Mouse (Mus musculus) liver, embryonic 14.5 days (tissue): ENCODE measurements at regions not wholly inside any gene's neighbourhood (a gene's known extent, or its start where the extent isn't known, plus 50 kb on each side); places are given as distances from the start of the nearest gene placed in this dataset.
"Not testable (repeated sequence)": the region's sequence is repeated elsewhere in the genome, so short reads cannot be mapped to it uniquely, and the experiment has no call there.

Experiments used
- ATAC-seq: fragments of 200-750 bp; cut with Nextera tagmentation; 2 replicates; pipeline ENCODE4 v1.8.0; 2017; ENCODE audit warnings: moderate number of reproducible peaks, mild to moderate bottlenecking, moderate library complexity; ENCODE audit not compliant: insufficient read depth
- DNase-seq, 3 experiments: peaks; one replicate each; pipeline ENCODE4 v3.0.0-alpha.2; 2012 to 2013; ENCODE audit warnings: low read depth in 3 of 3, low spot score in 3 of 3
- H3K27ac ChIP-seq: fragments of 300-500 bp; sonication (generic); 2 replicates; pipeline ENCODE4 v1.5.1; 2014; ENCODE audit warnings: moderate library complexity, mild to moderate bottlenecking, control low read depth, inconsistent platforms
- H3K27me3 ChIP-seq: fragments of 300-500 bp; sonication (generic); 2 replicates; pipeline ENCODE4 v1.6.1; 2014; ENCODE audit warnings: mild to moderate bottlenecking, low read length, moderate library complexity; ENCODE audit not compliant: control insufficient read depth, insufficient read depth
- H3K36me3 ChIP-seq: fragments of 300-500 bp; sonication (generic); replicated peaks from 2 replicates; pipeline ENCODE4 v1.6.1; 2014; ENCODE audit warnings: low read depth; ENCODE audit not compliant: control insufficient read depth, insufficient read depth
- H3K4me1 ChIP-seq, 2 experiments: fragments of 200-500 bp in 1 of 2; fragments of 300-500 bp in 1 of 2; sonication (generic) in 1 of 2; replicated peaks; 2 replicates each; pipeline ENCODE4 v1.6.1; 2012 to 2014; ENCODE audit warnings: antibody characterized with exemption in 1 of 2, inconsistent platforms in 1 of 2, low read length in 1 of 2; ENCODE audit not compliant: control insufficient read depth in 2 of 2, insufficient read depth in 2 of 2
- H3K4me2 ChIP-seq: fragments of 300-500 bp; sonication (generic); 2 replicates; pipeline ENCODE4 v1.6.1; 2014; ENCODE audit warnings: low read depth, mild to moderate bottlenecking, control low read depth, moderate library complexity
- H3K4me3 ChIP-seq, 2 experiments: fragments of 200-500 bp in 1 of 2; fragments of 300-500 bp in 1 of 2; sonication (generic) in 1 of 2; 2 replicates each; pipeline ENCODE4 v1.5.1; 2012 to 2014; ENCODE audit warnings: low read depth in 2 of 2, low read length in 2 of 2, mild to moderate bottlenecking in 2 of 2, control low read depth in 1 of 2, inconsistent platforms in 1 of 2, moderate library complexity in 1 of 2; ENCODE audit not compliant: insufficient read depth in 1 of 2
- H3K9ac ChIP-seq: fragments of 300-500 bp; sonication (generic); replicated peaks from 2 replicates; pipeline ENCODE4 v1.6.1; 2014; ENCODE audit warnings: mild to moderate bottlenecking, control low read depth, moderate library complexity
- H3K9me3 ChIP-seq: fragments of 300-500 bp; sonication (generic); 2 replicates; pipeline ENCODE4 v1.6.1; 2016; ENCODE audit warnings: low read length, mixed read lengths; ENCODE audit not compliant: control insufficient read depth
- CTCF ChIP-seq: IDR thresholded peaks from 2 replicates; pipeline ENCODE4 v1.5.1; 2016; ENCODE audit warnings: antibody characterized with exemption, low read depth, control low read depth
- EP300 ChIP-seq: IDR thresholded peaks from 2 replicates; pipeline ENCODE4 v1.6.1; 2016; ENCODE audit warnings: antibody characterized with exemption, low read depth
- WGBS: fragments of 180-500 bp; shearing (Covaris S2); extraction: QIAGEN DNeasy Blood & Tissue Kit; methylation state at CpG from one replicate; pipeline ENCODE4 v1.1.7; 2014; ENCODE audit not compliant: insufficient replicate concordance; 5-methylcytosine and 5-hydroxymethylcytosine counted together

DNA sequence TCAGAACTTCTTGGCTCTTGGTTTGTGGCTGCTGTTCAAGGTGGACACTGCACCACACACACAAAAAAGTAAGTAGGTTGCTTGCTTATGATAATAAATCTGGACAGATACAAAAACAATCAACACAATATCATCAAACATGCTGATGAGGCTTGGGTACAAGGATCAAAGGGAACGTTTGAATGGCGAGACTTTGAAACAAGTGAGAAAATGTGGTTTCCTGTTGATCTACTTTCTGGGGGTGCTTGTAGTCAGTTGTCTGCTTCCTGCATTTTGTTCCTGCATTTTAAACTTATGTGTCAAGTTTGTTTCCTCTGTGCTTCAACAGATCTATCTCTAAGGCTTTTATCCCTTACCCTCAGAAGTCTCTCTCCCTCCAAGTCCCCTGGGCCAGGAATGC, 128.7 kb upstream of the Dmrta1 start:
- Histone ChIP-seq H3K27me3 (no peaks in the 10 kb centered on the region), H3K4me2 (no peak overlapping the region), H3K36me3 (no peaks in the 10 kb centered on the region), H3K27ac (no peak overlapping the region), H3K9me3 (no peaks in the 10 kb centered on the region), H3K4me1 (no peaks in the 10 kb centered on the region), H3K9ac (no peak overlapping the region), H3K4me3 (no peak overlapping the region)
- 25% methylated on average over 2 of the region's 2 CpGs for WGBS
- DNase-seq (no peak), ATAC-seq (no peak)
- no peak for TF ChIP-seq EP300

DNA sequence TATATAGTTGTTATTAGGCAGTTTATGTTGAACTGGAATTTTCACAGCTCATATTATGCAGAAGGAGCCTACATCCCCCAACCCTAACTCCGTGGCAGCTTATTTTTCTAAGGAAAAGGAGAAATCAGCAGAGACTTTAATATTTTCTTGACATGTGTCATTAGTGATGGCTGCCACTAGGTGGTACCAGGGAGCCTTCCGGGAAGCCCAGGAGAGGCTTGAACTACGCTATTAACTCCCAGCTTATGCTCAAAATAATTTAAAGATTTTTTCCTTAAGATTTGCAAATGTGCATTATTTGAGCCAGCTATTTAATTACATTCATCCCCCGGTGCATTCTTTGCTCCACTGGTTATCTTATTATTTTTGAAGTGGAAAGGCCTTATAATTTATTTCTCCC, 146.8 kb upstream of the Dmrta1 start:
- no peak overlapping the region for H3K4me2 ChIP-seq
- no peak for ATAC-seq
- H3K27me3 ChIP-seq, result no peaks in the 10 kb centered on the region
- H3K27ac ChIP-seq, result no peak overlapping the region
- no peak for DNase-seq
- whole genome bisulfite sequencing, result 9% methylated on average over 4 of the region's 4 CpGs
- no peak overlapping the region for H3K9ac ChIP-seq
- no peaks in the 10 kb centered on the region for H3K9me3 ChIP-seq
- no peak overlapping the region for H3K4me3 ChIP-seq
- TF ChIP-seq EP300 (no peak), CTCF (peak; percentile 61)
- no peaks in the 10 kb centered on the region for H3K4me1 ChIP-seq
- no peaks in the 10 kb centered on the region for H3K36me3 ChIP-seq

- TF ChIP-seq EP300 (no peak), CTCF (no peak)
- Histone ChIP-seq H3K27me3 (no peaks in the 10 kb centered on the region; the same call in 1 of the 2 replicates), H3K9me3 (no peaks in the 10 kb centered on the region), H3K36me3 (no peaks in the 10 kb centered on the region), H3K27ac (no peak overlapping the region), H3K9ac (no peak overlapping the region), H3K4me3 (no peak overlapping the region), H3K4me2 (no peak overlapping the region), H3K4me1 (no peaks in the 10 kb centered on the region)
- DNase-seq (no peak), ATAC-seq (no peak)
- WGBS, result 60% methylated on average over 5 of the region's 5 CpGs
These were observed 149.0 kb upstream of the Dmrta1 start for GRCm38 (mm10) chr4:89530050-89530911.

DNA sequence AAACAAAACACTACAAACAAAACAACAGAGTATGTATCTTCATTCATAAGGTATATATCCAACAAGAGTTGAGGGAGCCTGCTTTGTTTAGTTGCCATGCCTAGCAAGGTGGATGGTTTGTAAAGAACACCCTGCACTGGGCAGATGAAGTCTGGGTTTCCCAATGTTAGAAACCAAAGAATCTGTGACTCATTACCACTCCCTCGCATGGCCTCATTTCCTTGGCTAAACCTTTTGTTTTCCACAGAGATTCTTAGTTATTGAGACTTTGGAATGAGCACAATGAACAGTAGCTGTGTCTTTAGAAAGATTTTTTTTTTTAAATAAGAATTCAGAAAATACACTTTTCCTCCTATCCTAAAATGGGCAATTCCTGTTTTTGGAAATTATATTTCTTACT, 151.3 kb upstream of the Dmrta1 start:
- no peak for DNase-seq
- Histone ChIP-seq H3K4me2 (no peak overlapping the region), H3K27me3 (peaks cover 3% of the 10 kb centered on the region), H3K9ac (no peak overlapping the region), H3K9me3 (no peaks in the 10 kb centered on the region), H3K4me1 (peaks cover 2 to 9% of the 10 kb centered on the region in 2 experiments; a peak in 3 of 4 replicates), H3K36me3 (no peaks in the 10 kb centered on the region), H3K4me3 (no peak overlapping the region), H3K27ac (no peak overlapping the region)
- 46% methylated on average over 1 of the region's 1 CpGs for WGBS
- no peak for ATAC-seq
- TF ChIP-seq EP300, result no peak
- no peak for TF ChIP-seq CTCF

DNA sequence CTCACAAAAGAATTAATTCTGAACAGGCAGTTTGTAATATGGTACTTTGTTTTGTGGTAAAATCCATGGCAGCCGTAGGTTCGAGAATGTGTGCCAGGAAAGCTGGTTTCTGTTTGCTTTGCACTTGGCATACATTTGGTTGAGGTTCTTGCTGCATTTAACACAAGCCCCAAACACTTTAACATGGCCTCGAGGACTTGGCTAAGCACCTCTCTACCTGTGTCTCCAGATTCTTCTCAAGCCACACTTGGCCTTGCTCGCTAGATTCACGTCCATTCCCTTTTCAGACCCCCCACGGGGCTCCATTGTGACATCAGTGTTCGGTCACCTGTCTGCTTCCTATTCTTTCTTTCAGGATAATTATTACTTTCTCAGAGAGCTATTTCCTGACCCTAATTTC, 151.9 kb upstream of the Dmrta1 start:
- Histone ChIP-seq H3K36me3 (no peaks in the 10 kb centered on the region), H3K9me3 (no peaks in the 10 kb centered on the region), H3K4me3 (no peak overlapping the region), H3K4me1 (peaks cover 2 to 9% of the 10 kb centered on the region in 2 experiments; a peak in 3 of 4 replicates), H3K9ac (no peak overlapping the region), H3K27ac (no peak overlapping the region), H3K27me3 (peaks cover 3% of the 10 kb centered on the region), H3K4me2 (no peak overlapping the region)
- WGBS, result 60% methylated on average over 7 of the region's 7 CpGs
- no peak for DNase-seq
- no peak for TF ChIP-seq CTCF
- no peak for TF ChIP-seq EP300
- ATAC-seq, result no peak

- H3K4me2 ChIP-seq, H3K36me3 ChIP-seq, H3K9ac ChIP-seq, ATAC-seq, H3K27me3 ChIP-seq, H3K4me3 ChIP-seq, H3K4me1 ChIP-seq, H3K9me3 ChIP-seq, DNase-seq, H3K27ac ChIP-seq: not testable (repeated sequence)
- 40% methylated on average over 4 of the region's 4 CpGs for WGBS
These were observed 153.7 kb upstream of the Dmrta1 start for GRCm38 (mm10) chr4:89525525-89525924.
